Mouse (Mus musculus) lung, embryonic 14.5 days (tissue): Measurements from ENCODE around the gene Cfap70. TPM values are rescaled to one million over a fixed set of nuclear protein-coding genes. Genes with fewer than 3 reads are reported as not detected.

Source experiments
- ATAC-seq: fragments of 200-750 bp; cut with Nextera tagmentation; 2 replicates; pipeline ENCODE4 v1.8.0; 2017; ENCODE audit warnings: mild to moderate bottlenecking, moderate TSS enrichment, moderate library complexity; ENCODE audit not compliant: insufficient read depth
- DNase-seq: peaks from one replicate; pipeline ENCODE4 v3.0.0-alpha.2; 2015
- H3K27ac ChIP-seq: fragments of 300-500 bp; sonication (generic); 2 replicates; pipeline ENCODE4 v1.5.1; 2014; ENCODE audit warnings: low read depth, mild to moderate bottlenecking, moderate library complexity
- H3K27me3 ChIP-seq: fragments of 300-500 bp; sonication (generic); 2 replicates; pipeline ENCODE4 v1.6.1; 2014; ENCODE audit warnings: low read length, control low read depth; ENCODE audit not compliant: insufficient read depth
- H3K36me3 ChIP-seq: fragments of 300-500 bp; sonication (generic); 2 replicates; pipeline ENCODE4 v1.6.1; 2014; ENCODE audit warnings: control low read depth; ENCODE audit not compliant: insufficient read depth
- H3K4me1 ChIP-seq: fragments of 300-500 bp; sonication (generic); 2 replicates; pipeline ENCODE4 v1.6.1; 2014; ENCODE audit warnings: antibody characterized with exemption, control low read depth; ENCODE audit not compliant: insufficient read depth
- H3K4me2 ChIP-seq: fragments of 300-500 bp; sonication (generic); 2 replicates; pipeline ENCODE4 v1.6.1; 2014; ENCODE audit warnings: mild to moderate bottlenecking
- H3K4me3 ChIP-seq: fragments of 300-500 bp; sonication (generic); 2 replicates; pipeline ENCODE4 v1.5.1; 2014; ENCODE audit warnings: low read depth, low read length
- H3K9ac ChIP-seq: fragments of 300-500 bp; sonication (generic); 2 replicates; pipeline ENCODE4 v1.6.1; 2014
- H3K9me3 ChIP-seq: fragments of 300-500 bp; sonication (generic); 2 replicates; pipeline ENCODE4 v1.6.1; 2016; ENCODE audit warnings: low read depth, low read length, control low read depth
- CTCF ChIP-seq: IDR thresholded peaks from 2 replicates; pipeline ENCODE4 v1.5.1; 2016; ENCODE audit warnings: antibody characterized with exemption, low read depth
- WGBS: fragments of 180-500 bp; shearing (Covaris S2); extraction: QIAGEN DNeasy Blood & Tissue Kit; methylation state at CpG from one replicate; pipeline ENCODE4 v1.1.7; 2014; 5-methylcytosine and 5-hydroxymethylcytosine counted together
- polyA plus RNA-seq: library from polyadenylated mRNA; unstranded; fragments of >200 nt; fragmentation: Nextera tagmentation; extraction: Ambion mirVana; gene quantifications from 2 replicates; pipeline ENCODE4 v1.2.1, GENCODE M21; 2014

The Cfap70 gene
- polyA plus RNA-seq, result 0.12 and 0.82 TPM in 2 replicates

GRCm38 (mm10) chr14:20451765-20452331, at the start of gene Cfap70:
TSS of gene Cfap70 (minus strand) at chr14:20452226.
- Histone ChIP-seq H3K27me3 (no peaks in the 10 kb centered on the region), H3K27ac (no peak within 1 kb of the TSS), H3K4me2 (peak within 1 kb of the TSS; percentile 78), H3K36me3 (peaks cover 13% of the 10 kb centered on the region; the same call in 1 of the 2 replicates), H3K9me3 (no peaks in the 10 kb centered on the region), H3K4me1 (0 out of 2 replicates have a peak, but pooled peaks cover 3% of the 10 kb centered on the region), H3K9ac (peak within 1 kb of the TSS; percentile 56), H3K4me3 (peak within 1 kb of the TSS; percentile 38)
- 3% methylated on average over 15 of the region's 15 CpGs for WGBS
- DNase-seq, result peak; percentile 90
- TF ChIP-seq CTCF, result no peak
- ATAC-seq, result peak; percentile 52; the same call in 1 of the 2 replicates

GRCm38 (mm10) chr14:20499982-20500381, 48.0 kb upstream of the Cfap70 start:
- DNase-seq (no peak), ATAC-seq (no peak)
- no peak overlapping the region for H3K9ac ChIP-seq
- no peak overlapping the region for H3K4me3 ChIP-seq
- no peak for TF ChIP-seq CTCF
- no peak overlapping the region for H3K4me2 ChIP-seq
- H3K36me3 ChIP-seq, result peaks cover 53% of the 10 kb centered on the region
- no peaks in the 10 kb centered on the region for H3K9me3 ChIP-seq
- no peaks in the 10 kb centered on the region for H3K27me3 ChIP-seq
- H3K4me1 ChIP-seq, result no peaks in the 10 kb centered on the region
- no peak overlapping the region for H3K27ac ChIP-seq
- WGBS, result 89% methylated on average over 3 of the region's 3 CpGs

GRCm38 (mm10) chr14:20496603-20497002, 44.6 kb upstream of the Cfap70 start, which contains the start of gene Mss51:
TSS of gene Mss51 (minus strand) at chr14:20496901.
- Histone ChIP-seq H3K9ac (no peak within 1 kb of the TSS), H3K27me3 (no peaks in the 10 kb centered on the region), H3K36me3 (peaks cover 48% of the 10 kb centered on the region), H3K27ac (no peak within 1 kb of the TSS), H3K9me3 (no peaks in the 10 kb centered on the region), H3K4me3 (no peak within 1 kb of the TSS), H3K4me2 (no peak within 1 kb of the TSS), H3K4me1 (no peaks in the 10 kb centered on the region)
- ATAC-seq (no peak), DNase-seq (no peak)
- 59% methylated on average over 2 of the region's 2 CpGs for WGBS
- no peak for TF ChIP-seq CTCF

- no peak for TF ChIP-seq CTCF
- DNase-seq (no peak), ATAC-seq (no peak)
- peaks cover 29% of the 10 kb centered on the region for H3K36me3 ChIP-seq
- H3K4me3 ChIP-seq, result no peak overlapping the region
- H3K27me3 ChIP-seq, result no peaks in the 10 kb centered on the region
- no peak overlapping the region for H3K4me2 ChIP-seq
- no peaks in the 10 kb centered on the region for H3K9me3 ChIP-seq
- no peak overlapping the region for H3K27ac ChIP-seq
- 95% methylated on average over 5 of the region's 5 CpGs for WGBS
- no peak overlapping the region for H3K9ac ChIP-seq
- H3K4me1 ChIP-seq, result no peaks in the 10 kb centered on the region
Observed at GRCm38 (mm10) chr14:20486031-20486430, 34.0 kb upstream of the Cfap70 start.

GRCm38 (mm10) chr14:20482051-20482751, 30.2 kb upstream of the Cfap70 start:
- DNase-seq, result no peak
- Histone ChIP-seq H3K4me1 (0 out of 2 replicates have a peak, but pooled peaks cover 5% of the 10 kb centered on the region), H3K27ac (no peak overlapping the region), H3K9ac (no peak overlapping the region), H3K4me2 (no peak overlapping the region), H3K36me3 (peaks cover 22% of the 10 kb centered on the region; the same call in 1 of the 2 replicates), H3K9me3 (no peaks in the 10 kb centered on the region), H3K27me3 (no peaks in the 10 kb centered on the region), H3K4me3 (no peak overlapping the region)
- WGBS, result 77% methylated on average over 7 of the region's 7 CpGs
- TF ChIP-seq CTCF, result no peak
- no peak for ATAC-seq

GRCm38 (mm10) chr14:20481211-20481610, 29.2 kb upstream of the Cfap70 start:
- 0 out of 2 replicates have a peak, but pooled peaks cover 5% of the 10 kb centered on the region for H3K4me1 ChIP-seq
- DNase-seq (peak; percentile 14), ATAC-seq (no peak)
- H3K9me3 ChIP-seq, result no peaks in the 10 kb centered on the region
- 23% methylated on average over 5 of the region's 5 CpGs for WGBS
- no peak for TF ChIP-seq CTCF
- H3K4me3 ChIP-seq, result no peak overlapping the region
- no peaks in the 10 kb centered on the region for H3K27me3 ChIP-seq
- H3K27ac ChIP-seq, result no peak overlapping the region
- 0 out of 2 replicates have a peak, but pooled peaks cover 17% of the 10 kb centered on the region for H3K36me3 ChIP-seq
- no peak overlapping the region for H3K4me2 ChIP-seq
- no peak overlapping the region for H3K9ac ChIP-seq

- ATAC-seq, result no peak; the same call in 1 of the 2 replicates
- 68% methylated on average over 1 of the region's 1 CpGs for WGBS
Observed at GRCm38 (mm10) chr14:20480195-20480579, 28.2 kb upstream of the Cfap70 start.

More at GRCm38 (mm10) chr14:20480195-20480579, 28.2 kb upstream of the Cfap70 start:
- H3K4me3 ChIP-seq, result peak overlapping the region; percentile 66
- no peak for DNase-seq
- no peak overlapping the region for H3K27ac ChIP-seq
- no peaks in the 10 kb centered on the region for H3K9me3 ChIP-seq
- 0 out of 2 replicates have a peak, but pooled peaks cover 5% of the 10 kb centered on the region for H3K4me1 ChIP-seq
- peak overlapping the region; percentile 70 for H3K9ac ChIP-seq
- no peaks in the 10 kb centered on the region for H3K27me3 ChIP-seq
- no peak for TF ChIP-seq CTCF
- H3K36me3 ChIP-seq, result 0 out of 2 replicates have a peak, but pooled peaks cover 17% of the 10 kb centered on the region
- H3K4me2 ChIP-seq, result peak overlapping the region; percentile 64
